Mouse (Mus musculus): ENCODE results near the gene Bcl2. TPM values are rescaled to one million over a fixed set of nuclear protein-coding genes. Genes with fewer than 3 reads are reported as not detected.

Bcl2 gene
- total and polyA plus RNA-seq, 2 experiments from 2014 or later: 3.3 to 3.6 TPM

DNA sequence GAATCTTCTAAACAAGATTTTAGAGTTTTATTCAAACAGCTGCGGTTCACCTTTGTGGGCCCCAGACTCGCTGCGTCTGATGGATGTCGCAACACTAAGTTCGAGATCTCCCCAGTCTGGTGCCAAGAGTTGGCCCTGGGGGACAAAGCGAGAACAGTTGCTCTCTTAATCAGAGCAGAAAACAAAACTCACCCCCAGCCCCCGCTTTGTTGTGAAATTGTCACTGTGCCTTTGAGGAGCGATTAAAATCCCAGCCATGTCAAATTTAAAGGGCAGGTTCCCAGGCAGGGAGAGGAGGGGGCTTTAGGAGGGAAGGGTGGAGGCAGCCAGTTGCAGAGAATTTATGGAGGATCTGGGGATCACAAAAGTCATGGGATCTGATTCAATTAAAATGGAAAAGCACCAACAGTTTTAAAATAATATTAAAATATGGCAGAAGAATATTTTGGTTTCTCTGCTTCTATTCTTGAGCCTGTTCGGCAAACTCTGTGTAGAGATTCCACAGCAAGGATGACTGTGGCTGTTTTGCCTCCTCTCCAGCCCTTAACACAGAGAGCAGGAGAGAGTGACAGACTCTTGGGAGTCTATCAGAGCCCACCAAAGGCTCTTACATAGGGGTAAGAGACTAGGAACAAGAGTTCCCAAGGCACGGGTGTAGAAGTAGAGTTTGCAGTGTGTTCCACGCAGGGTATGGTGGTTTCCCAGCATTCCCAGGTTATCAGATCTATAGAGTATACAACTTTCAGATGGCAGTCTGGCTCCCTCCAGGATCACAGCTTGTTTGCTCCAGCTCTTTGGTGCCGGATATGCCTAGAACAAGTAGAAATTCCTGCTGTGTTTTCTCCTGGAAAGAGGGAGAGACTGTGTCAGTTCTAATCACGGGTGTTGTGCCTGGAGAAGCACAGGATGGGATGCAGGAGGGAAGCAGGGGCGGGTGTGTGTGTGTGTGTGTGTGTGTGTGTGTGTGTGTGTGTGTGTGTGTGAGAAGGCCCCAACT is 130.5 kb downstream of the Bcl2 start:
- H3K27me3 ChIP-seq (ENCODE audit: control insufficient read depth, insufficient read depth, low read length): no peaks in the 10 kb centered on the region
- WGBS: 65% methylated on average over 14 of the region's 14 CpGs
- H3K4me2 ChIP-seq (ENCODE audit: low read depth, low read length): no peak overlapping the region
- H3K9ac ChIP-seq (replicated peaks; ENCODE audit: low read depth, low read length): no peak overlapping the region
- DNase-seq (ENCODE audit: low spot score): no peak
- H3K4me1 ChIP-seq (ENCODE audit: control insufficient read depth, insufficient read depth): no peaks in the 10 kb centered on the region
- no peak overlapping the region for H3K4me3 ChIP-seq (ENCODE audit: low read depth, low read length)
- no peak overlapping the region; the same call in 1 of the 2 replicates for H3K27ac ChIP-seq (ENCODE audit: low read depth)
- no peaks in the 10 kb centered on the region for H3K9me3 ChIP-seq (replicated peaks; ENCODE audit: control insufficient read depth, low read length)
- no peak for ATAC-seq (ENCODE audit: insufficient read depth, low read depth)
- H3K36me3 ChIP-seq (replicated peaks; ENCODE audit: control insufficient read depth, insufficient read depth, low read length): no peaks in the 10 kb centered on the region
- TF ChIP-seq EP300 (IDR thresholded peaks at IDR 0.05; ENCODE audit: low read depth) (no peak), CTCF (IDR thresholded peaks at IDR 0.05; ENCODE audit: low read depth) (no peak)

DNA sequence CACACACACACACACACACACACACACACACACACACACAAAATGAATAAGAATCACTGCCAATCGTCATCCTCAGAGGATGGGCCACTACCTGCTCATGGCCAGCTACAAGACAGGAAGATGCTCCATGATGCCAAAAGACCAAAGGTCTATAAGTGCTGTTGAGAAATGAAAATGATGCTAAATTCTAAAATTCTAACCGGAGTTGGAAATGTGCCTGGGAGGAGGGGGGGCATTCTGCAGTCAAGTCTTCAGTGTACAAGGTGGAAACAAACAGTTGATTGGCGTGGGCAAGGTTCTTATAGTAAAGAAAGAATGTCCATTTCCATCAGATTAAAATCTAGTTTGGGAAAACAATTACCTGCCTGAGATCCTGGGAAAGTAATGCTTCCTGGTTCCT is 131.3 kb downstream of the Bcl2 start:
- 90% methylated on average over 3 of the region's 3 CpGs for WGBS
- Histone ChIP-seq H3K36me3 (replicated peaks; ENCODE audit: control insufficient read depth, insufficient read depth, low read length) (no peaks in the 10 kb centered on the region), H3K27me3 (ENCODE audit: control insufficient read depth, insufficient read depth, low read length) (no peaks in the 10 kb centered on the region), H3K4me1 (ENCODE audit: control insufficient read depth, insufficient read depth) (no peaks in the 10 kb centered on the region), H3K4me2 (ENCODE audit: low read depth, low read length) (no peak overlapping the region), H3K9ac (replicated peaks; ENCODE audit: low read depth, low read length) (no peak overlapping the region), H3K4me3 (ENCODE audit: low read depth, low read length) (no peak overlapping the region), H3K9me3 (replicated peaks; ENCODE audit: control insufficient read depth, low read length) (no peaks in the 10 kb centered on the region), H3K27ac (ENCODE audit: low read depth) (no peak overlapping the region)
- ATAC-seq (ENCODE audit: insufficient read depth, low read depth) (no peak), DNase-seq (ENCODE audit: low spot score) (no peak)
- TF ChIP-seq EP300 (IDR thresholded peaks at IDR 0.05; ENCODE audit: low read depth) (no peak), CTCF (IDR thresholded peaks at IDR 0.05; ENCODE audit: low read depth) (no peak)

DNA sequence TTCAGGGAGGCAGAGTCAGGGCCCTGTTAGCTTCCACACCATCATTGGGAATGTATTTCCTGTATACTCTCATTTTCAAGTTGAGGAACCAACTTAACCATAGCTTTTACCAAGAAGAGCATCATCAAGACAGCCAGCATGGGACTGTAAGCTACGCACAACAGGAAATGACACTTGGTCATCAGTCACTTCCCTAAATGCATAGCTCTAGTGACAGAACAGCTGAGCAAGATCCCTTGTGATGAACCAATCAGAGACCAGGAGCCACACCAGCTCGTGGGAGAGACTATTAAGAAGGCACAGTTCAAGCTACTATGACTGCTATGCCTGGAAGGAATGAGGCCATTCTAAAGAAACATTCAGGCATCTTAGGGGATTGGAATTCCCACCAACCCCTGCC is 132.3 kb downstream of the Bcl2 start:
- WGBS: 52% methylated on average over 2 of the region's 2 CpGs
- no peak for TF ChIP-seq EP300 (IDR thresholded peaks at IDR 0.05; ENCODE audit: low read depth)
- no peak for TF ChIP-seq CTCF (IDR thresholded peaks at IDR 0.05; ENCODE audit: low read depth)
- no peak for ATAC-seq (ENCODE audit: insufficient read depth, low read depth)
- no peaks in the 10 kb centered on the region for H3K36me3 ChIP-seq (replicated peaks; ENCODE audit: control insufficient read depth, insufficient read depth, low read length)
- no peak overlapping the region for H3K4me3 ChIP-seq (ENCODE audit: low read depth, low read length)
- H3K4me1 ChIP-seq (ENCODE audit: control insufficient read depth, insufficient read depth): no peaks in the 10 kb centered on the region
- no peaks in the 10 kb centered on the region for H3K27me3 ChIP-seq (ENCODE audit: control insufficient read depth, insufficient read depth, low read length)
- no peak overlapping the region for H3K4me2 ChIP-seq (ENCODE audit: low read depth, low read length)
- H3K9me3 ChIP-seq (replicated peaks; ENCODE audit: control insufficient read depth, low read length): no peaks in the 10 kb centered on the region
- no peak for DNase-seq (ENCODE audit: low spot score)
- no peak overlapping the region for H3K9ac ChIP-seq (replicated peaks; ENCODE audit: low read depth, low read length)
- no peak overlapping the region for H3K27ac ChIP-seq (ENCODE audit: low read depth)

DNA sequence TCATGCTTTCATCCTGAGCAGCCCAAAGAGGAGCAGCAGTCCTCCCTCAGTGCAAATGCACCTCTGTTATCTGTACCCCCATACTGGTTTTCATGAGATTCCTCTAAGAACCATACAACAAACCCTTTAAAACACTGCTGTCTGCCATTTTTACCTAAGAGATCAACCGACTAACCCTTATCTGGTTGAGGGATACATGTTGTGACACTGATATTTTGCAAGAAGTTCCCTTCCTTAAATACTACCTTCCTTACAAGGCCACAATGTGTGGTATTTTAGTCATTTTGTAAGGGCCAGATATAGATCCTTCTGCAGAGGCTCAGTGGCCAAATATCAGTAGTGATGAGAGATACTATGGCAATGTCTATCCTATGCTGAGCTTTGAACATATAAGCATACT is 134.3 kb downstream of the Bcl2 start:
- no peaks in the 10 kb centered on the region for H3K36me3 ChIP-seq (replicated peaks; ENCODE audit: control insufficient read depth, insufficient read depth, low read length)
- DNase-seq (ENCODE audit: low spot score) (no peak), ATAC-seq (ENCODE audit: insufficient read depth, low read depth) (no peak)
- H3K9me3 ChIP-seq (replicated peaks; ENCODE audit: control insufficient read depth, low read length): no peaks in the 10 kb centered on the region
- WGBS: 63% methylated on average over 1 of the region's 1 CpGs
- H3K27ac ChIP-seq (ENCODE audit: low read depth): no peak overlapping the region
- TF ChIP-seq CTCF (IDR thresholded peaks at IDR 0.05; ENCODE audit: low read depth) (no peak), EP300 (IDR thresholded peaks at IDR 0.05; ENCODE audit: low read depth) (no peak)
- no peaks in the 10 kb centered on the region for H3K4me1 ChIP-seq (ENCODE audit: control insufficient read depth, insufficient read depth)
- no peak overlapping the region for H3K4me2 ChIP-seq (ENCODE audit: low read depth, low read length)
- H3K9ac ChIP-seq (replicated peaks; ENCODE audit: low read depth, low read length): no peak overlapping the region
- H3K4me3 ChIP-seq (ENCODE audit: low read depth, low read length): no peak overlapping the region
- no peaks in the 10 kb centered on the region for H3K27me3 ChIP-seq (ENCODE audit: control insufficient read depth, insufficient read depth, low read length)

DNA sequence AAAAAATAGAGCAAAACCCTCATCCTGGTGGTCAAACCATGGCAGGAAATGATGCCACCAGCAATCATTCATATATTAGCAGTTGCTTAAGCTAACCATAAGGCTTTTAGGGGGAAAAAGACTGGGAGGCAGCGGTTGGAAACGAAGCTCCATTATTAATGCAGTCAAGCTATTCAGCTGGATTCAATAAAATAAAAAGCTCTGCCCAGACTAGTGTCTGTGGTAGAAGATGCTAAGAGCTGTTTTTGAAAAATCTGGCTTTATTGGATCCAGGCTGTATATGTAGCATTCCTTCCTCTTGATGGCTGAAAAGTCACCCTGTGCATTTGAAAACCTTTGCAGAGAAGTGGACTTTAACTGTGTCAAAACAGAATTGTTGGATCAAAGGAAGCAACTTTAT is 141.6 kb downstream of the Bcl2 start:
- Histone ChIP-seq H3K9ac (replicated peaks; ENCODE audit: low read depth, low read length) (no peak overlapping the region), H3K27ac (ENCODE audit: low read depth) (no peak overlapping the region), H3K36me3 (replicated peaks; ENCODE audit: control insufficient read depth, insufficient read depth, low read length) (no peaks in the 10 kb centered on the region), H3K4me3 (ENCODE audit: low read depth, low read length) (no peak overlapping the region), H3K9me3 (replicated peaks; ENCODE audit: control insufficient read depth, low read length) (no peaks in the 10 kb centered on the region), H3K4me2 (ENCODE audit: low read depth, low read length) (no peak overlapping the region), H3K27me3 (ENCODE audit: control insufficient read depth, insufficient read depth, low read length) (no peaks in the 10 kb centered on the region), H3K4me1 (ENCODE audit: control insufficient read depth, insufficient read depth) (peaks cover 3% of the 10 kb centered on the region; the same call in 1 of the 2 replicates)
- TF ChIP-seq CTCF (IDR thresholded peaks at IDR 0.05; ENCODE audit: low read depth): no peak
- no peak for TF ChIP-seq EP300 (IDR thresholded peaks at IDR 0.05; ENCODE audit: low read depth)
- ATAC-seq (ENCODE audit: insufficient read depth, low read depth) (no peak), DNase-seq (ENCODE audit: low spot score) (no peak)
- WGBS: 87% methylated on average over 2 of the region's 2 CpGs

Data from heart, postnatal 0 days (tissue).